Mouse (Mus musculus) hindbrain, postnatal 0 days (tissue): ENCODE measurements around the gene Agrp. TPM values are rescaled to one million over a fixed set of nuclear protein-coding genes. Genes with fewer than 3 reads are reported as not detected.

Source experiments
- ATAC-seq: fragments of 200-750 bp; cut with Nextera tagmentation; 2 replicates; pipeline ENCODE4 v1.8.0; 2017; ENCODE audit warnings: mild to moderate bottlenecking, moderate TSS enrichment, moderate library complexity
- DNase-seq: peaks from one replicate; pipeline ENCODE4 v3.0.0-alpha.2; 2015; ENCODE audit warnings: low spot score
- H3K27ac ChIP-seq: fragments of 300-500 bp; sonication (generic); 2 replicates; pipeline ENCODE4 v1.5.1; 2014; ENCODE audit warnings: mild to moderate bottlenecking
- H3K27me3 ChIP-seq: fragments of 300-500 bp; sonication (generic); 2 replicates; pipeline ENCODE4 v1.6.1; 2014; ENCODE audit warnings: low read length, mixed read lengths; ENCODE audit not compliant: insufficient read depth
- H3K36me3 ChIP-seq: fragments of 300-500 bp; sonication (generic); 2 replicates; pipeline ENCODE4 v1.6.1; 2014; ENCODE audit warnings: low read length, mixed read lengths; ENCODE audit not compliant: insufficient read depth
- H3K4me1 ChIP-seq: fragments of 300-500 bp; sonication (generic); 2 replicates; pipeline ENCODE4 v1.6.1; 2014; ENCODE audit warnings: antibody characterized with exemption, low read length, mixed read lengths; ENCODE audit not compliant: insufficient read depth
- H3K4me2 ChIP-seq: fragments of 300-500 bp; sonication (generic); 2 replicates; pipeline ENCODE4 v1.6.1; 2014; ENCODE audit warnings: low read depth, mild to moderate bottlenecking, low read length, moderate library complexity, mixed read lengths
- H3K4me3 ChIP-seq: fragments of 300-500 bp; sonication (generic); 2 replicates; pipeline ENCODE4 v1.5.1; 2014; ENCODE audit warnings: low read length
- H3K9ac ChIP-seq: fragments of 300-500 bp; sonication (generic); replicated peaks from 2 replicates; pipeline ENCODE4 v1.6.1; 2014; ENCODE audit warnings: mild to moderate bottlenecking, low read length, moderate library complexity, mixed read lengths
- H3K9me3 ChIP-seq: fragments of 300-500 bp; sonication (generic); 2 replicates; pipeline ENCODE4 v1.6.1; 2016; ENCODE audit warnings: low read length, mixed read lengths
- CTCF ChIP-seq: IDR thresholded peaks from 2 replicates; pipeline ENCODE4 v1.5.1; 2016; ENCODE audit warnings: antibody characterized with exemption, control low read depth, low read depth
- WGBS: fragments of 180-500 bp; shearing (Covaris S2); extraction: QIAGEN DNeasy Blood & Tissue Kit; methylation state at CpG from one replicate; pipeline ENCODE4 v1.1.7; 2014; 5-methylcytosine and 5-hydroxymethylcytosine counted together
- polyA plus RNA-seq: library from polyadenylated mRNA; unstranded; fragments of >200 nt; fragmentation: Nextera tagmentation; extraction: Ambion mirVana; gene quantifications from 2 replicates; pipeline ENCODE4 v1.2.1, GENCODE M21; 2015
- total RNA-seq: library from RNA; depleted of rRNA; stranded (reverse); fragments of >200 nt; gene quantifications from 2 replicates; pipeline ENCODE4 v1.2.3, GENCODE M21; 2014; rRNA removed

Agrp gene
- 2.1 TPM in 1 of 2 replicates, not detected in the other for total RNA-seq
- 1.3 and 1.4 TPM in 2 replicates for polyA plus RNA-seq

DNA sequence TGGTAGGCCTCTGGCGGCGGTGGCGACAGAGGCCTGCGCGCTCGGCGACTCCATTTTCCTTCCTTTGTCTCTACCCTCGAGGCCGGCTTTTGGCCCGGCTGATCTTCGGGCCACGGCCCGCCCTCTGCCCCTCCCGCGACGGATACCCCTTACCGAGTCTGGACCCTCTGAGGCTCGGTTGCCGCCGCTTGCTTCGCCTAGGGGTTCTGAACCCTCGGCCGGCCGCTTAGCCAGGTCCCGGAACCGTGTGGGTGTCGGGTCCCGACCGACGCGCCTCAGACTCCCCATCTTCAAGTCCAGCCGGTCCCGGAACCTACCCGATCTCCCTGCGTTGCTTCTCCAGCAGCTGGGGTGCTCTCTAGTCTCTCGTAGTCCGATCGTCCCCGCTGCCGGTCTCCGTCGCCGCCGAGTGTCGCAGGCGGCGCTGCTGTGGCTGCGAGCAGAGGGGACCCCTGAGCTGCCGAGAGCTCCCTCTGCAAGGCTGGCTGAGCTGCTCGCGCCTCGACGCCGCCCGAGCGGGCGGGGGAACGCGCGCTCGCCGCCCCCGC is at the start of gene Agrp:
Agrp (minus strand) TSS at position 431 of the 548 bp plus-strand sequence.
- Histone ChIP-seq H3K9me3 (no peaks in the 10 kb centered on the region), H3K9ac (peak within 1 kb of the TSS; percentile 88), H3K27ac (peak within 1 kb of the TSS; percentile 100), H3K4me2 (peak within 1 kb of the TSS; percentile 83), H3K4me3 (peak within 1 kb of the TSS; percentile 59), H3K36me3 (no peaks in the 10 kb centered on the region), H3K27me3 (no peaks in the 10 kb centered on the region), H3K4me1 (peaks cover 9% of the 10 kb centered on the region; the same call in 1 of the 2 replicates)
- peak; percentile 43 for TF ChIP-seq CTCF
- ATAC-seq, result peak; percentile 33
- under 1% methylated on average over 61 of the region's 63 CpGs for WGBS
- DNase-seq, result peak; percentile 74

- Histone ChIP-seq H3K4me3 (no peak overlapping the region), H3K36me3 (peaks cover 23% of the 10 kb centered on the region), H3K27ac (no peak overlapping the region), H3K9me3 (no peaks in the 10 kb centered on the region), H3K4me1 (no peaks in the 10 kb centered on the region), H3K4me2 (no peak overlapping the region), H3K27me3 (no peaks in the 10 kb centered on the region), H3K9ac (no peak overlapping the region)
- whole genome bisulfite sequencing, result 58% methylated on average over 6 of the region's 6 CpGs
- DNase-seq (no peak), ATAC-seq (no peak)
- TF ChIP-seq CTCF, result no peak
Observed at GRCm38 (mm10) chr8:105686551-105686950, 49.4 kb upstream of the Agrp start.

GRCm38 (mm10) chr8:105685796-105686308 is 48.7 kb upstream of the Agrp start, which contains the start of gene Carmil2:
Gene Carmil2, plus strand, starts transcription at chr8:105686274.
- 16% methylated on average over 26 of the region's 26 CpGs for WGBS
- peak; percentile 41; the same call in 1 of the 2 replicates for ATAC-seq
- peak within 1 kb of the TSS; percentile 36 for H3K4me2 ChIP-seq

GRCm38 (mm10) chr8:105685325-105685724 is 48.1 kb upstream of the Agrp start:
- Histone ChIP-seq H3K36me3 (peaks cover 36% of the 10 kb centered on the region), H3K4me1 (no peaks in the 10 kb centered on the region), H3K27me3 (no peaks in the 10 kb centered on the region), H3K9me3 (no peaks in the 10 kb centered on the region), H3K9ac (no peak overlapping the region), H3K4me2 (no peak overlapping the region), H3K4me3 (no peak overlapping the region), H3K27ac (no peak overlapping the region)
- no peak for TF ChIP-seq CTCF
- DNase-seq, result no peak
- WGBS, result 88% methylated on average over 7 of the region's 7 CpGs
- no peak for ATAC-seq

More at GRCm38 (mm10) chr8:105685796-105686308, 48.7 kb upstream of the Agrp start, which contains the start of gene Carmil2:
- Histone ChIP-seq H3K27me3 (no peaks in the 10 kb centered on the region), H3K27ac (no peak within 1 kb of the TSS), H3K9ac (no peak within 1 kb of the TSS), H3K9me3 (no peaks in the 10 kb centered on the region), H3K4me3 (no peak within 1 kb of the TSS), H3K36me3 (peaks cover 30% of the 10 kb centered on the region), H3K4me1 (no peaks in the 10 kb centered on the region)
- no peak for DNase-seq
- TF ChIP-seq CTCF, result peak; percentile 72

- H3K9ac ChIP-seq, result no peak overlapping the region
- H3K27ac ChIP-seq, result no peak overlapping the region
- no peaks in the 10 kb centered on the region for H3K9me3 ChIP-seq
- ATAC-seq (no peak), DNase-seq (no peak)
- no peak overlapping the region for H3K4me3 ChIP-seq
- H3K4me2 ChIP-seq, result no peak overlapping the region
- no peaks in the 10 kb centered on the region for H3K27me3 ChIP-seq
- H3K4me1 ChIP-seq, result no peaks in the 10 kb centered on the region
- TF ChIP-seq CTCF, result peak; percentile 41
- WGBS, result 93% methylated on average over 1 of the region's 1 CpGs
- peaks cover 76% of the 10 kb centered on the region for H3K36me3 ChIP-seq
Observed at GRCm38 (mm10) chr8:105677891-105678290, 40.7 kb upstream of the Agrp start.

DNA sequence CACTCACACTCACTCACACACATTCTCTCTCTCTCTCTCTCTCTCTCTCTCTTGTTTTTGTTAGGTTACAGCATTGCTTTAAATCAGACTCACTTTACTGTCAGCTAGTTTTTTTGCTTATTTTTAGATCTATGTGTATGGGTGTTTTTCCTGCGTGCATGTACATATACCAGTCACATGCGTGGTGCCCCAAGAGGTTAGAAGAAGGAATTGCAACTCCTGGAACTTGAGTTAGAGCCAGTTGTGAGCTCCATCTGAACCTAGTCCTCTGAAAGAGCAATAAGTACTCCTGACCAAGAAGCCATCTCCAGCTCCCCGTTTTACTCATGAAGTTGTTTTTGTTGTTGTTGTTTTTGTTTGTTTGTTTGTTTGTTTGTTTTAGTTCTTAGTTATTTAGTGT is 24.0 kb upstream of the Agrp start:
- H3K27me3 ChIP-seq, result no peaks in the 10 kb centered on the region
- TF ChIP-seq CTCF, result peak; percentile 64
- H3K4me1 ChIP-seq, result no peaks in the 10 kb centered on the region
- no peak overlapping the region for H3K9ac ChIP-seq
- peaks cover 14% of the 10 kb centered on the region for H3K36me3 ChIP-seq
- no peak overlapping the region for H3K4me3 ChIP-seq
- H3K4me2 ChIP-seq, result no peak overlapping the region
- H3K27ac ChIP-seq, result no peak overlapping the region
- ATAC-seq (no peak), DNase-seq (peak; percentile 68)
- no peaks in the 10 kb centered on the region for H3K9me3 ChIP-seq
- WGBS, result 82% methylated on average over 3 of the region's 3 CpGs

DNA sequence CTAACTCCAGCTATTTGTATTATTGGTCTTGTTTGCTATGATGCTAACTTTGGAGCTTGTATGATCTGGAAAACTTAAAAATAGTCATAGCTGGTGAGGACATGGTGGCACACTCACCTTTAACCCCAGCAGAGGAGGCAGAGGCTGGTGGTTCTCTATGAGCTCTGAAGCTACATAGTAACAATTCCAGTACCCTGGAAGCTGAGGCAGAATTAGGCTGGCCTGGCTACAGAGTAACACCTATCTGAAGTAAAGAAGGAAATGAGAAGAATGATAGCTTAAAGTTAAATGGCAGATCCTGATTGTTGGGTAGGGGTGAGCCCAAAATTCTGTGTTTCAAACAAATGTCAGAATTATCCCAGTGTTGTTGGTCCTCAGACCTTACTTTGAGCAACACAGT is 20.4 kb upstream of the Agrp start:
- TF ChIP-seq CTCF, result no peak
- Histone ChIP-seq H3K4me2 (no peak overlapping the region), H3K27ac (no peak overlapping the region), H3K9me3 (no peaks in the 10 kb centered on the region), H3K27me3 (no peaks in the 10 kb centered on the region), H3K4me3 (no peak overlapping the region), H3K4me1 (no peaks in the 10 kb centered on the region), H3K36me3 (0 out of 2 replicates have a peak, but pooled peaks cover 5% of the 10 kb centered on the region), H3K9ac (no peak overlapping the region)
- DNase-seq, result no peak
- ATAC-seq, result no peak
